Mouse (Mus musculus) retina, postnatal 1 day (tissue): ENCODE measurements around the gene Ak4.

Source experiments
- DNase-seq: peaks from one replicate; pipeline ENCODE4 v3.0.0-alpha.2; 2012

Gene Ak4

GRCm38 (mm10) chr4:101462065-101462464 is 43.0 kb downstream of the Ak4 start:
- no peak for DNase-seq

- DNase-seq = peak; percentile 10
Measured at GRCm38 (mm10) chr4:101466264-101466663, 47.2 kb downstream of the Ak4 start.

- DNase-seq = no peak
Measured at GRCm38 (mm10) chr4:101469242-101469641, 50.2 kb downstream of the Ak4 start.

- DNase-seq = peak; percentile 35
Measured at GRCm38 (mm10) chr4:101470543-101470942, 51.5 kb downstream of the Ak4 start.

GRCm38 (mm10) chr4:101472767-101473166 is 53.7 kb downstream of the Ak4 start:
- no peak for DNase-seq

- DNase-seq = no peak
Measured at GRCm38 (mm10) chr4:101490320-101490917, 71.3 kb downstream of the Ak4 start.

GRCm38 (mm10) chr4:101491704-101492103 is 72.6 kb downstream of the Ak4 start:
- peak; percentile 40 for DNase-seq

- peak; percentile 41 for DNase-seq
Measured at GRCm38 (mm10) chr4:101493611-101494197, 74.6 kb downstream of the Ak4 start.

- DNase-seq = no peak
Measured at GRCm38 (mm10) chr4:101496188-101496533, 77.1 kb downstream of the Ak4 start.

- DNase-seq = peak; percentile 69
Measured at GRCm38 (mm10) chr4:101496534-101497237, 77.6 kb downstream of the Ak4 start, which contains the start of gene Dnajc6. Dnajc6 (plus strand) TSS chr4:101496648.

- DNase-seq = peak; percentile 63
Measured at GRCm38 (mm10) chr4:101497336-101497735, 78.3 kb downstream of the Ak4 start.

GRCm38 (mm10) chr4:101504470-101505007 is 85.5 kb downstream of the Ak4 start:
- peak; percentile 28 for DNase-seq

- DNase-seq = no peak
Measured at GRCm38 (mm10) chr4:101505966-101506365, 86.9 kb downstream of the Ak4 start.

GRCm38 (mm10) chr4:101506372-101506771 is 87.3 kb downstream of the Ak4 start:
- DNase-seq = peak; percentile 39

- DNase-seq = peak; percentile 84
Measured at GRCm38 (mm10) chr4:101507571-101508422, 88.7 kb downstream of the Ak4 start.

- DNase-seq = peak; percentile 28
Measured at GRCm38 (mm10) chr4:101508431-101508830, 89.4 kb downstream of the Ak4 start.

GRCm38 (mm10) chr4:101508851-101509577 is 89.9 kb downstream of the Ak4 start:
- DNase-seq = peak; percentile 68

- DNase-seq = no peak
Measured at GRCm38 (mm10) chr4:101510111-101510903, 91.2 kb downstream of the Ak4 start.

- no peak for DNase-seq
Measured at GRCm38 (mm10) chr4:101510904-101511210, 91.8 kb downstream of the Ak4 start.

- no peak for DNase-seq
Measured at GRCm38 (mm10) chr4:101511768-101512521, 92.9 kb downstream of the Ak4 start.

- no peak for DNase-seq
Measured at GRCm38 (mm10) chr4:101513251-101513650, 94.2 kb downstream of the Ak4 start.
